Mouse (Mus musculus) megakaryocyte, embryonic 14.5 days (primary cell): ENCODE results near the gene Lca5l.
"Not testable (repeated sequence)": the region's sequence is repeated elsewhere in the genome, so short reads cannot be mapped to it uniquely, and the experiment has no call there.

Experiments used
- FLI1 ChIP-seq: IDR thresholded peaks from 2 replicates; pipeline ENCODE4 v1.6.1; 2012; ENCODE audit warnings: low read length, inconsistent platforms, mixed read lengths
- GATA1 ChIP-seq: IDR thresholded peaks from 3 replicates; pipeline ENCODE4 v1.6.1; 2012; ENCODE audit warnings: mixed read lengths, low read length, inconsistent platforms, borderline replicate concordance

DNA sequence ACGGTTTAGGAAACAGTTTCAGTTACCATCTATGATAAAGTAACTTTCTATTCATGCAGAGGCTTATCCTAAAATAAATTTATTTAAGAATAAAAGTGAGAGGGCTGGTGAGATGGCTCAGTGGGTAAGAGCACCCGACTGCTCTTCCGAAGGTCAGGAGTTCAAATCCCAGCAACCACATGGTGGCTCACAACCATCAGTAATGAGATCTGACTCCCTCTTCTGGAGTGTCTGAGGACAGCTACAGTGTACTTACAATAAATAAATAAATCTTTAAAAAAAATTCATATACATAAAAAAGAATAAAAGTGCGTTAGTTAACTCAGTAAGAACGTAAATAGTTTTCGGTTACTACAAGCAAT, 47.3 kb downstream of the Lca5l start:
- not testable (repeated sequence) for TF ChIP-seq GATA1, FLI1
